Mouse (Mus musculus) embryonic facial prominence, embryonic 12.5 days (tissue): ENCODE measurements around the gene Higd2a. TPM values are rescaled to one million over a fixed set of nuclear protein-coding genes. Genes with fewer than 3 reads are reported as not detected.

Source experiments
- ATAC-seq: fragments of 200-750 bp; cut with Nextera tagmentation; 2 replicates; pipeline ENCODE4 v1.8.0; 2017; ENCODE audit not compliant: insufficient number of reproducible peaks, insufficient read depth, low FRiP score, low TSS enrichment
- H3K27ac ChIP-seq: fragments of 300-500 bp; sonication (generic); 2 replicates; pipeline ENCODE4 v1.5.1; 2016; ENCODE audit warnings: mild to moderate bottlenecking
- H3K27me3 ChIP-seq: fragments of 300-500 bp; sonication (generic); 2 replicates; pipeline ENCODE4 v1.6.1; 2016; ENCODE audit warnings: mild to moderate bottlenecking, moderate library complexity
- H3K36me3 ChIP-seq: fragments of 300-500 bp; sonication (generic); 2 replicates; pipeline ENCODE4 v1.6.1; 2016; ENCODE audit warnings: mild to moderate bottlenecking
- H3K4me1 ChIP-seq: fragments of 300-500 bp; sonication (generic); 2 replicates; pipeline ENCODE4 v1.6.1; 2016
- H3K4me2 ChIP-seq: fragments of 300-500 bp; sonication (generic); replicated peaks from 2 replicates; pipeline ENCODE4 v1.6.1; 2016; ENCODE audit warnings: mild to moderate bottlenecking, moderate library complexity
- H3K4me3 ChIP-seq: fragments of 300-500 bp; sonication (generic); 2 replicates; pipeline ENCODE4 v1.5.1; 2016; ENCODE audit warnings: mild to moderate bottlenecking
- H3K9ac ChIP-seq: fragments of 300-500 bp; sonication (generic); 2 replicates; pipeline ENCODE4 v1.6.1; 2016; ENCODE audit warnings: mild to moderate bottlenecking, moderate library complexity
- H3K9me3 ChIP-seq: fragments of 300-500 bp; sonication (generic); 2 replicates; pipeline ENCODE4 v1.6.1; 2016; ENCODE audit warnings: mild to moderate bottlenecking, moderate library complexity
- WGBS: fragments of 180-500 bp; shearing (Covaris S2); methylation state at CpG from one replicate; pipeline ENCODE4 v1.1.7; 2016; 5-methylcytosine and 5-hydroxymethylcytosine counted together
- polyA plus RNA-seq: library from polyadenylated mRNA; unstranded; fragments of >200 nt; fragmentation: Nextera tagmentation; extraction: Ambion mirVana; gene quantifications from 2 replicates; pipeline ENCODE4 v1.2.1, GENCODE M21; 2016

Higd2a gene
- polyA plus RNA-seq, 1 experiment from 2014 or later: 170 TPM

- H3K4me3 ChIP-seq: peak overlapping the region; percentile 99
- 38% methylated on average over 8 of the region's 8 CpGs for WGBS
- H3K27me3 ChIP-seq: no peaks in the 10 kb centered on the region
- no peak overlapping the region for H3K27ac ChIP-seq
- no peaks in the 10 kb centered on the region for H3K9me3 ChIP-seq
- peaks cover 7% of the 10 kb centered on the region; the same call in 1 of the 2 replicates for H3K4me1 ChIP-seq
- no peak overlapping the region for H3K9ac ChIP-seq
- H3K36me3 ChIP-seq: peaks cover 24% of the 10 kb centered on the region
- peak overlapping the region; percentile 92 for H3K4me2 ChIP-seq
- no peak for ATAC-seq
Measured at GRCm38 (mm10) chr13:54565594-54566345, 24.2 kb upstream of the Higd2a start.

- Histone ChIP-seq H3K36me3 (no peaks in the 10 kb centered on the region), H3K9ac (no peak overlapping the region), H3K27me3 (no peaks in the 10 kb centered on the region), H3K4me2 (no peak overlapping the region), H3K9me3 (no peaks in the 10 kb centered on the region), H3K4me3 (no peak overlapping the region), H3K27ac (no peak overlapping the region), H3K4me1 (peaks cover 7% of the 10 kb centered on the region; the same call in 1 of the 2 replicates)
- WGBS: 43% methylated on average over 5 of the region's 5 CpGs
- no peak for ATAC-seq
Measured at GRCm38 (mm10) chr13:54568380-54568779, 21.6 kb upstream of the Higd2a start.

- no peak overlapping the region for H3K4me3 ChIP-seq
- no peaks in the 10 kb centered on the region for H3K27me3 ChIP-seq
- peaks cover 2% of the 10 kb centered on the region; the same call in 1 of the 2 replicates for H3K4me1 ChIP-seq
- ATAC-seq: no peak
- no peak overlapping the region for H3K4me2 ChIP-seq
- no peaks in the 10 kb centered on the region for H3K9me3 ChIP-seq
- WGBS: 50% methylated on average over 1 of the region's 1 CpGs
- H3K9ac ChIP-seq: no peak overlapping the region
- H3K27ac ChIP-seq: no peak overlapping the region
- no peaks in the 10 kb centered on the region for H3K36me3 ChIP-seq
Measured at GRCm38 (mm10) chr13:54569282-54569681, 20.7 kb upstream of the Higd2a start.

- no peaks in the 10 kb centered on the region for H3K9me3 ChIP-seq
- H3K27me3 ChIP-seq: no peaks in the 10 kb centered on the region
- no peak overlapping the region for H3K9ac ChIP-seq
- H3K36me3 ChIP-seq: no peaks in the 10 kb centered on the region
- peaks cover 3% of the 10 kb centered on the region for H3K4me1 ChIP-seq
- no peak overlapping the region for H3K4me2 ChIP-seq
- H3K4me3 ChIP-seq: no peak overlapping the region
- H3K27ac ChIP-seq: no peak overlapping the region
- ATAC-seq: no peak
- WGBS: 72% methylated on average over 4 of the region's 4 CpGs
Measured at GRCm38 (mm10) chr13:54570736-54571135, 19.3 kb upstream of the Higd2a start.

GRCm38 (mm10) chr13:54571637-54572036 lies 18.4 kb upstream of the Higd2a start:
- Histone ChIP-seq H3K4me2 (no peak overlapping the region), H3K27ac (no peak overlapping the region), H3K4me1 (peaks cover 10% of the 10 kb centered on the region), H3K36me3 (0 out of 2 replicates have a peak, but pooled peaks cover under 1% of the 10 kb centered on the region), H3K9me3 (no peaks in the 10 kb centered on the region), H3K4me3 (no peak overlapping the region), H3K9ac (no peak overlapping the region), H3K27me3 (no peaks in the 10 kb centered on the region)
- ATAC-seq: no peak
- 38% methylated on average over 2 of the region's 2 CpGs for WGBS

- WGBS: 82% methylated on average over 4 of the region's 4 CpGs
- ATAC-seq: no peak
- peaks cover 8% of the 10 kb centered on the region; the same call in 1 of the 2 replicates for H3K36me3 ChIP-seq
Measured at GRCm38 (mm10) chr13:54572621-54573020, 17.4 kb upstream of the Higd2a start.

GRCm38 (mm10) chr13:54574854-54575481 lies 15.0 kb upstream of the Higd2a start, which contains the start of gene Arl10:
Gene Arl10 (plus strand): TSS chr13:54575015.
- Histone ChIP-seq H3K27me3 (no peaks in the 10 kb centered on the region), H3K4me3 (peak within 1 kb of the TSS; percentile 99), H3K9me3 (no peaks in the 10 kb centered on the region)

More at GRCm38 (mm10) chr13:54572621-54573020, 17.4 kb upstream of the Higd2a start:
- Histone ChIP-seq H3K27ac (no peak overlapping the region), H3K4me2 (no peak overlapping the region), H3K4me1 (peaks cover 12% of the 10 kb centered on the region), H3K9ac (no peak overlapping the region), H3K27me3 (no peaks in the 10 kb centered on the region), H3K9me3 (no peaks in the 10 kb centered on the region), H3K4me3 (no peak overlapping the region)

GRCm38 (mm10) chr13:54575489-54575888 lies 14.5 kb upstream of the Higd2a start:
- Histone ChIP-seq H3K4me3 (peak overlapping the region; percentile 99), H3K27me3 (no peaks in the 10 kb centered on the region), H3K36me3 (peaks cover 36% of the 10 kb centered on the region), H3K27ac (peak overlapping the region; percentile 77; the same call in 1 of the 2 replicates), H3K4me2 (peak overlapping the region; percentile 82), H3K9ac (peak overlapping the region; percentile 91), H3K4me1 (peaks cover 12% of the 10 kb centered on the region), H3K9me3 (no peaks in the 10 kb centered on the region)
- under 1% methylated on average over 19 of the region's 19 CpGs for WGBS
- ATAC-seq: no peak

More at GRCm38 (mm10) chr13:54574854-54575481, 15.0 kb upstream of the Higd2a start, which contains the start of gene Arl10:
- Histone ChIP-seq H3K36me3 (peaks cover 31% of the 10 kb centered on the region; the same call in 1 of the 2 replicates), H3K27ac (peak within 1 kb of the TSS; percentile 77), H3K9ac (peak within 1 kb of the TSS; percentile 91), H3K4me2 (peak within 1 kb of the TSS; percentile 82), H3K4me1 (peaks cover 12% of the 10 kb centered on the region)
- WGBS: under 1% methylated on average over 55 of the region's 55 CpGs
- peak; percentile 85 for ATAC-seq

- H3K4me1 ChIP-seq: peaks cover 12% of the 10 kb centered on the region
Measured at GRCm38 (mm10) chr13:54577652-54578507, 12.1 kb upstream of the Higd2a start.

GRCm38 (mm10) chr13:54581385-54581784 lies 8.6 kb upstream of the Higd2a start:
- Histone ChIP-seq H3K27me3 (no peaks in the 10 kb centered on the region), H3K4me2 (no peak overlapping the region), H3K4me3 (no peak overlapping the region), H3K9me3 (no peaks in the 10 kb centered on the region), H3K27ac (no peak overlapping the region), H3K9ac (no peak overlapping the region), H3K36me3 (peaks cover 90% of the 10 kb centered on the region), H3K4me1 (peaks cover 2% of the 10 kb centered on the region; the same call in 1 of the 2 replicates)
- no peak for ATAC-seq
- 79% methylated on average over 2 of the region's 2 CpGs for WGBS

More at GRCm38 (mm10) chr13:54577652-54578507, 12.1 kb upstream of the Higd2a start:
- no peak overlapping the region for H3K27ac ChIP-seq
- no peak for ATAC-seq
- no peaks in the 10 kb centered on the region for H3K27me3 ChIP-seq
- no peaks in the 10 kb centered on the region for H3K9me3 ChIP-seq
- H3K9ac ChIP-seq: no peak overlapping the region
- H3K36me3 ChIP-seq: peaks cover 56% of the 10 kb centered on the region
- 84% methylated on average over 21 of the region's 21 CpGs for WGBS
- no peak overlapping the region for H3K4me3 ChIP-seq
- no peak overlapping the region for H3K4me2 ChIP-seq

GRCm38 (mm10) chr13:54582126-54582525 lies 7.9 kb upstream of the Higd2a start:
- H3K4me2 ChIP-seq: no peak overlapping the region
- 79% methylated on average over 10 of the region's 10 CpGs for WGBS
- no peak overlapping the region for H3K9ac ChIP-seq
- no peaks in the 10 kb centered on the region for H3K9me3 ChIP-seq
- no peak overlapping the region for H3K4me3 ChIP-seq
- no peak overlapping the region for H3K27ac ChIP-seq
- no peaks in the 10 kb centered on the region for H3K4me1 ChIP-seq
- peaks cover 87% of the 10 kb centered on the region for H3K36me3 ChIP-seq
- H3K27me3 ChIP-seq: no peaks in the 10 kb centered on the region
- no peak for ATAC-seq
